Mouse (Mus musculus): ENCODE data around the gene A630023A22Rik.

The A630023A22Rik gene

GRCm38 (mm10) chr14:34102601-34103000 lies at the start of gene A630023A22Rik:
A630023A22Rik (minus strand) TSS chr14:34102754.
- in situ Hi-C loops (cut with MboI): no loop called here

- in situ Hi-C loops (cut with MboI): no loop called here
Measured at GRCm38 (mm10) chr14:34152342-34152741, 49.8 kb upstream of the A630023A22Rik start, which contains the start of gene Npy4r. Npy4r (minus strand) TSS chr14:34152489.

- in situ Hi-C loops (cut with MboI): no loop called here
Measured at GRCm38 (mm10) chr14:34142915-34143314, 40.4 kb upstream of the A630023A22Rik start.

- in situ Hi-C loops (cut with MboI): no loop called here
Measured at GRCm38 (mm10) chr14:34142316-34142715, 39.8 kb upstream of the A630023A22Rik start.

- in situ Hi-C loops (cut with MboI): no loop called here
Measured at GRCm38 (mm10) chr14:34139671-34140664, 37.4 kb upstream of the A630023A22Rik start.

GRCm38 (mm10) chr14:34135391-34135790 lies 32.8 kb upstream of the A630023A22Rik start:
- in situ Hi-C loops (cut with MboI): no loop called here

- in situ Hi-C loops (cut with MboI): no loop called here
Measured at GRCm38 (mm10) chr14:34131216-34131615, 28.7 kb upstream of the A630023A22Rik start.

GRCm38 (mm10) chr14:34121691-34122090 lies 19.1 kb upstream of the A630023A22Rik start:
- in situ Hi-C loops (cut with MboI): no loop called here

GRCm38 (mm10) chr14:34120923-34121351 lies 18.4 kb upstream of the A630023A22Rik start:
- in situ Hi-C loops (cut with MboI): no loop called here

- in situ Hi-C loops (cut with MboI): no loop called here
Measured at GRCm38 (mm10) chr14:34120016-34120910, 17.7 kb upstream of the A630023A22Rik start.

GRCm38 (mm10) chr14:34119046-34119723 lies 16.6 kb upstream of the A630023A22Rik start:
- in situ Hi-C loops (cut with MboI): no loop called here

- in situ Hi-C loops (cut with MboI): no loop called here
Measured at GRCm38 (mm10) chr14:34114311-34114710, 11.8 kb upstream of the A630023A22Rik start.

- in situ Hi-C loops (cut with MboI): no loop called here
Measured at GRCm38 (mm10) chr14:34107594-34107993, 5.0 kb upstream of the A630023A22Rik start.

GRCm38 (mm10) chr14:34106389-34107062 lies 4.0 kb upstream of the A630023A22Rik start:
- in situ Hi-C loops (cut with MboI): no loop called here

GRCm38 (mm10) chr14:34104892-34105291 lies 2.3 kb upstream of the A630023A22Rik start:
- in situ Hi-C loops (cut with MboI): no loop called here

GRCm38 (mm10) chr14:34103855-34104254 lies 1.3 kb upstream of the A630023A22Rik start:
- in situ Hi-C loops (cut with MboI): no loop called here

GRCm38 (mm10) chr14:34096161-34096560 lies 6.4 kb downstream of the A630023A22Rik start:
- in situ Hi-C loops (cut with MboI): no loop called here

- in situ Hi-C loops (cut with MboI): no loop called here
Measured at GRCm38 (mm10) chr14:34092856-34093255, 9.7 kb downstream of the A630023A22Rik start.

- in situ Hi-C loops (cut with MboI): no loop called here
Measured at GRCm38 (mm10) chr14:34091475-34091874, 11.1 kb downstream of the A630023A22Rik start.

- in situ Hi-C loops (cut with MboI): no loop called here
Measured at GRCm38 (mm10) chr14:34089796-34090195, 12.8 kb downstream of the A630023A22Rik start.

GRCm38 (mm10) chr14:34087856-34088398 lies 14.6 kb downstream of the A630023A22Rik start:
- in situ Hi-C loops (cut with MboI): no loop called here
